Mouse (Mus musculus) heart, embryonic 15.5 days (tissue): Measurements from ENCODE around the gene Akr1c20. TPM values are rescaled to one million over a fixed set of nuclear protein-coding genes. Genes with fewer than 3 reads are reported as not detected.

Experiments
- ATAC-seq: fragments of 200-750 bp; cut with Nextera tagmentation; replicated peaks from 2 replicates; pipeline ENCODE4 v1.8.0; 2017; ENCODE audit warnings: low read depth, moderate TSS enrichment; ENCODE audit not compliant: insufficient number of reproducible peaks, insufficient read depth, low FRiP score
- H3K27ac ChIP-seq: fragments of 300-500 bp; sonication (generic); 2 replicates; pipeline ENCODE4 v1.5.1; 2015; ENCODE audit warnings: mild to moderate bottlenecking, inconsistent platforms
- H3K27me3 ChIP-seq: fragments of 300-500 bp; sonication (generic); 2 replicates; pipeline ENCODE4 v1.6.1; 2015; ENCODE audit warnings: inconsistent platforms
- H3K36me3 ChIP-seq: fragments of 300-500 bp; sonication (generic); 2 replicates; pipeline ENCODE4 v1.6.1; 2015; ENCODE audit warnings: mild to moderate bottlenecking, inconsistent platforms
- H3K4me1 ChIP-seq: fragments of 300-500 bp; sonication (generic); replicated peaks from 2 replicates; pipeline ENCODE4 v1.6.1; 2015; ENCODE audit warnings: inconsistent platforms
- H3K4me2 ChIP-seq: fragments of 300-500 bp; sonication (generic); 2 replicates; pipeline ENCODE4 v1.6.1; 2015; ENCODE audit warnings: inconsistent platforms, mild to moderate bottlenecking, moderate library complexity
- H3K4me3 ChIP-seq: fragments of 300-500 bp; sonication (generic); 2 replicates; pipeline ENCODE4 v1.5.1; 2015; ENCODE audit warnings: mild to moderate bottlenecking, inconsistent platforms
- H3K9ac ChIP-seq: fragments of 300-500 bp; sonication (generic); 2 replicates; pipeline ENCODE4 v1.6.1; 2015; ENCODE audit warnings: mild to moderate bottlenecking, inconsistent platforms
- H3K9me3 ChIP-seq: fragments of 300-500 bp; sonication (generic); replicated peaks from 2 replicates; pipeline ENCODE4 v1.6.1; 2016; ENCODE audit warnings: inconsistent platforms
- WGBS: fragments of 180-500 bp; shearing (Covaris S2); methylation state at CpG from one replicate; pipeline ENCODE4 v1.1.7; 2015; ENCODE audit warnings: mixed read lengths; 5-methylcytosine and 5-hydroxymethylcytosine counted together
- polyA plus RNA-seq: library from polyadenylated mRNA; unstranded; fragments of >200 nt; fragmentation: Nextera tagmentation; extraction: Ambion mirVana; gene quantifications from 2 replicates; pipeline ENCODE4 v1.2.1, GENCODE M21; 2015

The Akr1c20 gene
- not detected in 2 replicates for polyA plus RNA-seq

- H3K27me3 ChIP-seq: no peaks in the 10 kb centered on the region
- no peak for ATAC-seq
- no peaks in the 10 kb centered on the region for H3K4me1 ChIP-seq
- no peaks in the 10 kb centered on the region for H3K36me3 ChIP-seq
- no peaks in the 10 kb centered on the region for H3K9me3 ChIP-seq
- WGBS: 72% methylated on average over 2 of the region's 2 CpGs
- no peak within 1 kb of the TSS for H3K9ac ChIP-seq
- no peak within 1 kb of the TSS for H3K4me3 ChIP-seq
- H3K4me2 ChIP-seq: no peak within 1 kb of the TSS
- no peak within 1 kb of the TSS for H3K27ac ChIP-seq
Measured at GRCm38 (mm10) chr13:4523201-4523838, at the start of gene Akr1c20. Gene Akr1c20, minus strand, starts transcription at chr13:4523345.

GRCm38 (mm10) chr13:4565996-4566395, 42.9 kb upstream of the Akr1c20 start:
- no peak for ATAC-seq
- no peak overlapping the region for H3K4me3 ChIP-seq
- no peak overlapping the region for H3K4me2 ChIP-seq
- no peak overlapping the region for H3K27ac ChIP-seq
- no peaks in the 10 kb centered on the region for H3K36me3 ChIP-seq
- no peaks in the 10 kb centered on the region for H3K27me3 ChIP-seq
- H3K4me1 ChIP-seq: no peaks in the 10 kb centered on the region
- 73% methylated on average over 2 of the region's 2 CpGs for WGBS
- H3K9me3 ChIP-seq: no peaks in the 10 kb centered on the region
- no peak overlapping the region for H3K9ac ChIP-seq

DNA sequence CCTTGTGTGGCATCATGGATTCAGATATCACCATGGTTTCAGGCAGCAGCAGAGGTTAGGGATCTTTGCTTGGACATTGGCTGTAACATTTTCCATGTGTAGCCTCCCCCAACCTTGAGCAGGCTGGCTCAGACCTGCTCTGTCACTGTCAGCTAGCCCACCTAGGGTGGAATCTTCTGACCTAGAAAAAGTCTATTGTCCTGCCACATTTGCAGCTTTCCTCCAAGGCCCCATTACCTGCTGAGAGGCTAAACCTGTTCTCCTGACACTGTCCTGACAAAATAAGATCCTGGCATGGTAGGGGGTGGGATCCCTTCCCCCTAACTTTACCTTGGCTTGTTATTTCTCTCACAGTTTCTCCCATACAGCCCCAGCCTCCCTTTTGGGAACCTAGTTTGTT, 37.4 kb upstream of the Akr1c20 start:
- Histone ChIP-seq H3K9me3 (no peaks in the 10 kb centered on the region), H3K4me3 (no peak overlapping the region), H3K27me3 (no peaks in the 10 kb centered on the region), H3K36me3 (no peaks in the 10 kb centered on the region), H3K4me2 (no peak overlapping the region), H3K4me1 (no peaks in the 10 kb centered on the region), H3K9ac (no peak overlapping the region), H3K27ac (no peak overlapping the region)
- no peak for ATAC-seq

- Histone ChIP-seq H3K4me3 (no peak overlapping the region), H3K27ac (no peak overlapping the region), H3K36me3 (no peaks in the 10 kb centered on the region), H3K4me2 (no peak overlapping the region), H3K9ac (no peak overlapping the region), H3K27me3 (no peaks in the 10 kb centered on the region), H3K9me3 (no peaks in the 10 kb centered on the region), H3K4me1 (no peaks in the 10 kb centered on the region)
- no peak for ATAC-seq
- WGBS: 71% methylated on average over 1 of the region's 1 CpGs
Measured at GRCm38 (mm10) chr13:4559143-4559542, 36.0 kb upstream of the Akr1c20 start.

DNA sequence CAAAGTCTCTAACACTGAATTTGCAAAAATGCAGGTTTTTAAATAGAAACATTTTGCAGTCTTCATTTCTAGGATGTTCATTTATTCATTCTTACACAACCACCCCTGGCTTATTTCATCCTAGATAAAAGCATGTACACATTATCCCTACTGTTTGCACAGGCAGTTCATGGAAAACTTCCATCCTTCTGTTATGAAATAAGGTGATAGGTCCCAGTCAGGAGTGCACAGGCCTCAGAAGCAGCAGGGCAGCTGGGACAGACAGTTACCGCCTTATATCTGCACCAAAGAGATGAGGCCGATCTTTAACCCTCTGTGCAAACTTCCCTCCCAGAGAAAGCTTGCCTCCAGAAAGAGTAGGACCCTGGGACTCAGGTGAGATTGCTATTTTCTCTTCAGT, 8.3 kb downstream of the Akr1c20 start:
- Histone ChIP-seq H3K9ac (no peak overlapping the region), H3K36me3 (no peaks in the 10 kb centered on the region), H3K4me3 (no peak overlapping the region), H3K9me3 (no peaks in the 10 kb centered on the region), H3K27ac (no peak overlapping the region), H3K4me1 (no peaks in the 10 kb centered on the region), H3K4me2 (no peak overlapping the region), H3K27me3 (no peaks in the 10 kb centered on the region)
- 86% methylated on average over 2 of the region's 2 CpGs for WGBS
- no peak for ATAC-seq

DNA sequence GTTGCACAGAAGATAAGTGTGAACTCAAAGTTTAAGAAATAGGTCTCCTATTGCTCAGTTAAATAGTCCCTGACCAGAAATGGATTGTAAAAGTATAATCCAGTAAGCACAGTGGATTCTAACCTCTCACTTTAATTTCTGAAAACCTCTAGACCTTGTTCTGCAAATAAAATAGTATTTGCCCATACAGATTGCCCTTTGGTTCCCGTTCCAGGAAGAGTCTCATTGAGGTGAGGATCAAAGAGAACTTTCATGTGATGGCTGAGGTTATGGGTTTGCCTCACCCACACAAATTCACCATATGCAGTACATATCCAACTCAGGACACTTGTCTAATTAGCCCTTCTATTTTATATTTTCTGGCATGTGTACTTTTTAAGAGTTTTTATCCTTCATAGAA, 55.2 kb downstream of the Akr1c20 start:
- Histone ChIP-seq H3K36me3 (no peaks in the 10 kb centered on the region), H3K4me2 (no peak overlapping the region), H3K27ac (no peak overlapping the region), H3K27me3 (no peaks in the 10 kb centered on the region), H3K9me3 (no peaks in the 10 kb centered on the region), H3K4me1 (no peaks in the 10 kb centered on the region), H3K4me3 (no peak overlapping the region), H3K9ac (no peak overlapping the region)
- WGBS: 59% methylated on average over 1 of the region's 1 CpGs
- no peak for ATAC-seq

DNA sequence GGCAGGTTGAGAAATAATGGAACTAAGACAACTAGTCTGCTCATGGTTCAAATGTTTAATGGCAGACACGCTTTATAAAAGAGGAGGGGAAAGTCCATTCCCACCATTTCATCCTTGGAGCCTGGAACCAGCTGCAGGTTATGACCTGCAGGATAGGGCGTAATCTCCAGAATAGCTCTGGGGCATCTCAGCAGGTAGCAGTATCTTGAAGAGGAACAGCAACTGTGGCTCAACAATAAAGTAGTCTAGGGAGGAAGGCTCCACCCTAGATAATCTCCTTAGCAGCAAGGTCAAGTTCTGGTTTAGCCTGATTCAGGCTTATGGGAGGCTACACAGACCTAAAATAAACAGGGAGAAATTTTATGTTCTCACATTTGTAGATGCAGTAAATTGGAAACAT, 57.5 kb downstream of the Akr1c20 start:
- H3K4me1 ChIP-seq: no peaks in the 10 kb centered on the region
- no peak overlapping the region for H3K27ac ChIP-seq
- no peaks in the 10 kb centered on the region for H3K9me3 ChIP-seq
- H3K27me3 ChIP-seq: no peaks in the 10 kb centered on the region
- 86% methylated on average over 2 of the region's 2 CpGs for WGBS
- no peak overlapping the region for H3K9ac ChIP-seq
- no peak overlapping the region for H3K4me3 ChIP-seq
- no peaks in the 10 kb centered on the region for H3K36me3 ChIP-seq
- no peak overlapping the region for H3K4me2 ChIP-seq
- no peak for ATAC-seq

Other genes with a start within 250 kb of the Akr1c20 start
- 1.4 and 7.5 TPM in 2 replicates for gene Akr1c12, start 243.9 kb downstream of the Akr1c20 start, polyA plus RNA-seq
- gene Akr1c6, start 89.0 kb downstream of the Akr1c20 start, polyA plus RNA-seq: not detected in 2 replicates
- not detected in 2 replicates for gene Akr1c21, start 50.7 kb upstream of the Akr1c20 start, polyA plus RNA-seq
- gene Akr1e1, start 85.8 kb upstream of the Akr1c20 start, polyA plus RNA-seq: 37.7 and 38.5 TPM in 2 replicates